Mouse (Mus musculus) embryonic facial prominence, embryonic 14.5 days (tissue): ENCODE data around the gene Hoxb5. TPM values are rescaled to one million over a fixed set of nuclear protein-coding genes. Genes with fewer than 3 reads are reported as not detected.

Source experiments
- ATAC-seq: fragments of 200-750 bp; cut with Nextera tagmentation; 2 replicates; pipeline ENCODE4 v1.8.0; 2017; ENCODE audit warnings: low read depth, moderate number of reproducible peaks, moderate TSS enrichment
- DNase-seq: peaks from one replicate; pipeline ENCODE4 v3.0.0-alpha.2; 2015; ENCODE audit warnings: low spot score
- H3K27ac ChIP-seq: fragments of 300-500 bp; sonication (generic); replicated peaks from 2 replicates; pipeline ENCODE4 v1.5.1; 2014; ENCODE audit warnings: low read depth, mild to moderate bottlenecking, low read length, moderate library complexity
- H3K27me3 ChIP-seq: fragments of 300-500 bp; sonication (generic); replicated peaks from 2 replicates; pipeline ENCODE4 v1.6.1; 2014; ENCODE audit warnings: low read length; ENCODE audit not compliant: control insufficient read depth, insufficient read depth
- H3K36me3 ChIP-seq: fragments of 300-500 bp; sonication (generic); 2 replicates; pipeline ENCODE4 v1.6.1; 2014; ENCODE audit warnings: low read length, mixed read lengths; ENCODE audit not compliant: control insufficient read depth, insufficient read depth
- H3K4me1 ChIP-seq: fragments of 300-500 bp; sonication (generic); 2 replicates; pipeline ENCODE4 v1.6.1; 2014; ENCODE audit warnings: antibody characterized with exemption, low read length; ENCODE audit not compliant: control insufficient read depth, insufficient read depth
- H3K4me2 ChIP-seq: fragments of 300-500 bp; sonication (generic); 2 replicates; pipeline ENCODE4 v1.6.1; 2014; ENCODE audit warnings: low read depth, mild to moderate bottlenecking, low read length, moderate library complexity, mixed read lengths
- H3K4me3 ChIP-seq: fragments of 300-500 bp; sonication (generic); 2 replicates; pipeline ENCODE4 v1.5.1; 2014; ENCODE audit warnings: low read depth, mild to moderate bottlenecking, low read length
- H3K9ac ChIP-seq: fragments of 300-500 bp; sonication (generic); 2 replicates; pipeline ENCODE4 v1.6.1; 2014; ENCODE audit warnings: low read depth, mild to moderate bottlenecking, low read length, moderate library complexity, mixed read lengths
- H3K9me3 ChIP-seq: fragments of 300-500 bp; sonication (generic); 2 replicates; pipeline ENCODE4 v1.6.1; 2016; ENCODE audit warnings: low read length; ENCODE audit not compliant: control insufficient read depth
- WGBS: fragments of 180-500 bp; shearing (Covaris S2); extraction: QIAGEN DNeasy Blood & Tissue Kit; methylation state at CpG from one replicate; pipeline ENCODE4 v1.1.7; 2014; 5-methylcytosine and 5-hydroxymethylcytosine counted together
- polyA plus RNA-seq: library from polyadenylated mRNA; unstranded; fragments of >200 nt; fragmentation: Nextera tagmentation; extraction: Ambion mirVana; gene quantifications from 2 replicates; pipeline ENCODE4 v1.2.1, GENCODE M21; 2014

Hoxb5 gene
- polyA plus RNA-seq, 1 experiment from 2014 or later: 1.8 TPM

GRCm38 (mm10) chr11:96311520-96312417 is 8.6 kb downstream of the Hoxb5 start:
- WGBS: 2% methylated on average over 31 of the region's 31 CpGs
- Histone ChIP-seq H3K4me1 (no peaks in the 10 kb centered on the region), H3K4me3 (peak overlapping the region; percentile 19), H3K9me3 (no peaks in the 10 kb centered on the region), H3K4me2 (peak overlapping the region; percentile 34), H3K27ac (no peak overlapping the region), H3K9ac (no peak overlapping the region), H3K27me3 (peaks cover 100% of the 10 kb centered on the region), H3K36me3 (no peaks in the 10 kb centered on the region)
- DNase-seq (peak; percentile 83), ATAC-seq (peak; percentile 90; the same call in 1 of the 2 replicates)

DNA sequence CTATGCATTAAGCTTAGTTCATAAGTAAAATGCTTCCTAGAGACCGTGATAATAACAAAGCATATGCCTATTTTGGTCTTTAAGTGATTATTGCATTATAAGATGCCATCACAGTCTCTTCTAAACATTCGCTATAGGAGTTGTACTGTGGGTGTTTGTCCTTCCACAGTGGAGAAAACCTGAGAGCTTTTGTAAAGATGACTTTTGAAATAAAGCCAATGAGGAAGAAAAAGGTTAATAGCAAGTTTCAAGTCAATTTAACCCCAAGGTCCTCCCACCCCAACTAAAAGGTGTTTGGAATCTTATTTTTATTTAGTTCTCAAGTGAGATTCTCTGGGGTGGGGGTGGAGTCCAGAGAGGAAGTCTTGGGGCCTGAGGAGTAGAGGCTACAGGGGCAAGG is 10.0 kb downstream of the Hoxb5 start:
- Histone ChIP-seq H3K4me3 (no peak overlapping the region), H3K9ac (no peak overlapping the region), H3K4me2 (no peak overlapping the region), H3K9me3 (no peaks in the 10 kb centered on the region), H3K4me1 (no peaks in the 10 kb centered on the region), H3K27me3 (peaks cover 100% of the 10 kb centered on the region), H3K27ac (no peak overlapping the region), H3K36me3 (no peaks in the 10 kb centered on the region)
- 20% methylated on average over 2 of the region's 2 CpGs for WGBS
- DNase-seq (no peak), ATAC-seq (no peak)

GRCm38 (mm10) chr11:96313806-96314428 is 10.8 kb downstream of the Hoxb5 start:
- DNase-seq: no peak
- no peaks in the 10 kb centered on the region for H3K36me3 ChIP-seq
- H3K9ac ChIP-seq: no peak overlapping the region
- no peaks in the 10 kb centered on the region for H3K4me1 ChIP-seq
- H3K27ac ChIP-seq: no peak overlapping the region
- 12% methylated on average over 12 of the region's 12 CpGs for WGBS
- H3K9me3 ChIP-seq: no peaks in the 10 kb centered on the region
- H3K27me3 ChIP-seq: peaks cover 100% of the 10 kb centered on the region
- peak overlapping the region; percentile 4; the same call in 1 of the 2 replicates for H3K4me3 ChIP-seq
- no peak for ATAC-seq
- H3K4me2 ChIP-seq: no peak overlapping the region

- Histone ChIP-seq H3K27me3 (peaks cover 100% of the 10 kb centered on the region), H3K4me1 (no peaks in the 10 kb centered on the region), H3K36me3 (no peaks in the 10 kb centered on the region), H3K27ac (no peak overlapping the region; the same call in 1 of the 2 replicates), H3K4me2 (peak overlapping the region; percentile 26; the same call in 1 of the 2 replicates), H3K9ac (no peak overlapping the region; the same call in 1 of the 2 replicates), H3K4me3 (peak overlapping the region; percentile 4; the same call in 1 of the 2 replicates), H3K9me3 (no peaks in the 10 kb centered on the region)
- 3% methylated on average over 32 of the region's 34 CpGs for WGBS
- ATAC-seq (no peak), DNase-seq (no peak)
Observed at GRCm38 (mm10) chr11:96314671-96315343, 11.7 kb downstream of the Hoxb5 start.

DNA sequence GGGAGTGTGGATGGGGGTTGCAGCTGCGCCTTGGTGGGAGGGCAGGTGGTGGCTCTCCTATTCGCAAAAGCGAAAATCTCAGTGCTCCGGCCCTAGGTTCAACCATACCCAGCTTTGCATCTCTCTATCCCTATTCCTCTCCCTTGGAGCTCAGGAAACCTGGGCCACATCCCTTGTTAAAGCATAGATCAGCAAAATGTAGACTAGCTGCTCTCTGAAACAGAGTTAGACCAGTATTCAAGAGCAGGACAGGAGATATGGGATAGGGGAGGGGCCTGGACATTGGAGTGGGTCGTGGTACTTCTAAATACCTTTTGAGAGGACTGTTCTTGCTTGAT is 12.2 kb downstream of the Hoxb5 start:
- Histone ChIP-seq H3K9me3 (no peaks in the 10 kb centered on the region), H3K27ac (no peak overlapping the region; the same call in 1 of the 2 replicates), H3K4me3 (no peak overlapping the region; the same call in 1 of the 2 replicates), H3K4me1 (no peaks in the 10 kb centered on the region), H3K36me3 (no peaks in the 10 kb centered on the region), H3K9ac (no peak overlapping the region), H3K4me2 (peak overlapping the region; percentile 26; the same call in 1 of the 2 replicates), H3K27me3 (peaks cover 100% of the 10 kb centered on the region)
- WGBS: 5% methylated on average over 5 of the region's 5 CpGs
- DNase-seq (no peak), ATAC-seq (no peak)

DNA sequence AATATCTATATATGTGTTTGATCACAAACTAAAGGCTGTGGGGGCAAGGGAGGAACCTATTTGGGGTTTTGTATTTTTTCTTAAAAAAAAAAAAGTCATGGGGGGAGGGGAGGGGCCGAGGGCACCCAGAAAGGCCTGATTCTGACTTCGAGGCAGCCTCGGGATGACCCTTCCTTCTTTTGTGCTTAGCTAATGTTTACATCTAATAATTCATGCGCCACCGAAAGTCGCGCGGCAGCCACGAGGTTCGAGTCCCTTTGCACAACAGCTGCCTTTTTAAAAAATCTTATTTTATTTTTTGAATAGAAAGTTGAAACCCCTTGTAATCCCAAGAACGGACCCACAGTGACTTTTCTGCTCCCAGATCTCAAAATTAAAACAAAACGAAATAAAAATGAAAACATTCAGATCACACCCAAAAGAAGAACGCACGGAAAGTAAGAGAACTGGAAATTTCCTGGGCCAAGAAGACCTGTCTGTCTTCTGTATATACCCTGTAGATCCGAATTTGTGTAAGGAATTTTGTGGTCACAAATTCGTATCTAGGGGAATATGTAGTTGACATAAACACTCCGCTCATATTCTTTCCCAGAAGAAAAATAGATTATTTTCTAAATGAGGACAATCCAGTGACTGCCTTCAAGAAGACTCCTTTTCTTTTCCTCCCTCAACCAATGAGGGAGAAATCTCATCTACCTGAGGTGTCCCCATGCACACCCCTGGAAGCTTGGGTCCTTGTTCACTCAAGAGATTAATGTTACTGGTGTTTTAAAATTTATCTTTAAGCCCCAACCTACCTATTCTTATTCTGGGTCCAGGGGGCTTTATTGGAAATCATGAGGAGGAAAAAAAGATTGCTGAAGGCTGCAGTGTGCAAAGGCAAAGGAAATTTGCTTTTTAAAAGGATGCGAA is 13.8 kb downstream of the Hoxb5 start:
- ATAC-seq (no peak), DNase-seq (no peak)
- WGBS: 7% methylated on average over 18 of the region's 18 CpGs
- Histone ChIP-seq H3K27ac (no peak overlapping the region), H3K9me3 (no peaks in the 10 kb centered on the region), H3K4me3 (no peak overlapping the region), H3K4me2 (no peak overlapping the region), H3K9ac (no peak overlapping the region), H3K4me1 (no peaks in the 10 kb centered on the region), H3K36me3 (no peaks in the 10 kb centered on the region), H3K27me3 (peaks cover 100% of the 10 kb centered on the region)

DNA sequence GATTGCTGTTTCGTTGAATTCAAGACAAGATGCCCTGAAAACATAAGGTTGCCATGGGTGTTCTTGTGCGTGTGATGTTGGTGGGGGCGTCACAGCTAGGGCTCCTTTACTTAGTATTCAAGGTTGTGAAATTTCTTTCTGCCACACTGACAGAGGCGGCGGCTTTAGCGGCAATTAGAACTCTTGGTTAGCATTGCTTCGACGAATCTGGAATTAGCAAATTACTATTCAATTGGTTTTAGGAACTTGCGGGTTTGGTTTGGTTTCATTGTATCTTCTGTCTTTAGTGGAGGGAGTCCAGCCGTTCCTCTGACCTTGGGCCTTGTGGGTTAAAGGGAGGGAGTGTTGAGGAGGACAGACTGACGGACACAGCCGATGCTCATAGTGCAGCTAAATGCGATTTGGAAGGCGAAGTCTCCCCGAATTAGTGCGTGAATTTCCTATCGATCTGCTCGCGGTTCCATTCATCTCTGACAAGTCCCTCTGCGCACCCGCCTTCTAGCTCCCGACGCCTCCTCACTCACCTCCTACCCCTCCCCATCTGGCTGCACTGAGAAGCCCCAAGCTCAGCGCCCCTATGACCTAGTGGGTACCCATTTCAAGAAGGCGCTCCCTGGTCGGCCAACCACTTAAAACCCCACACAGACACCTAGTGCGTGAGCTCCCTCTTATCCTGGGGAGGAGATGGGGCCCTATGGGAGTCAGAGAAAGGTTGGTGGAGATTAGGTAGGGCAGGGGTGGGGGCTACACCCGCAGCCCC is 14.7 kb downstream of the Hoxb5 start, which contains the start of gene Hoxb4:
Gene Hoxb4, plus strand, starts transcription at position 660 of the 760 bp plus-strand sequence.
- H3K9me3 ChIP-seq: no peaks in the 10 kb centered on the region
- no peaks in the 10 kb centered on the region for H3K4me1 ChIP-seq
- ATAC-seq (no peak), DNase-seq (no peak)
- 2% methylated on average over 28 of the region's 28 CpGs for WGBS
- no peaks in the 10 kb centered on the region for H3K36me3 ChIP-seq
- peak within 1 kb of the TSS; percentile 47 for H3K4me2 ChIP-seq
- H3K27me3 ChIP-seq: peaks cover 100% of the 10 kb centered on the region
- peak within 1 kb of the TSS; percentile 40; the same call in 1 of the 2 replicates for H3K9ac ChIP-seq
- H3K27ac ChIP-seq: no peak within 1 kb of the TSS; the same call in 1 of the 2 replicates
- peak within 1 kb of the TSS; percentile 29 for H3K4me3 ChIP-seq
